Mouse (Mus musculus) MEL (cell line): ENCODE measurements around the gene Cdc123. TPM values are rescaled to one million over a fixed set of nuclear protein-coding genes. Genes with fewer than 3 reads are reported as not detected.

Experiments
- DNase-seq: peaks from one replicate; pipeline ENCODE4 v3.0.0; 2011; ENCODE audit warnings: low read depth, low spot score
- H3K27ac ChIP-seq: 2 replicates; pipeline ENCODE4 v1.5.1; 2012; ENCODE audit warnings: low read depth, mild to moderate bottlenecking, control low read depth, low read length, moderate library complexity; ENCODE audit not compliant: control insufficient read depth
- H3K27me3 ChIP-seq, 2 experiments: fragments of 150-350 bp in 1 of 2; sonication (generic) in 1 of 2; 2 replicates each; pipeline ENCODE4 v1.6.1; 2012; ENCODE audit warnings: low read length in 2 of 2, mild to moderate bottlenecking in 2 of 2, improper control_type of control experiment in 1 of 2, moderate library complexity in 1 of 2; ENCODE audit not compliant: insufficient read depth in 2 of 2, control insufficient read depth in 1 of 2
- H3K36me3 ChIP-seq, 2 experiments: 2 replicates each; pipeline ENCODE4 v1.6.1; 2012 to 2014; ENCODE audit warnings: low read length in 2 of 2, improper control_type of control experiment in 1 of 2, inconsistent platforms in 1 of 2, mild to moderate bottlenecking in 1 of 2; ENCODE audit not compliant: insufficient read depth in 2 of 2, control insufficient read depth in 1 of 2
- H3K4me1 ChIP-seq, 2 experiments: fragments of 150-350 bp in 1 of 2; sonication (generic) in 1 of 2; 2 replicates each; pipeline ENCODE4 v1.6.1; 2012; ENCODE audit warnings: low read length in 2 of 2, improper control_type of control experiment in 1 of 2, mild to moderate bottlenecking in 1 of 2; ENCODE audit not compliant: insufficient read depth in 2 of 2, control insufficient read depth in 1 of 2
- H3K4me3 ChIP-seq, 2 experiments: fragments of 150-350 bp in 1 of 2; sonication (generic) in 1 of 2; 2 replicates each; pipeline ENCODE4 v1.5.1; 2012; ENCODE audit warnings: low read depth in 2 of 2, low read length in 2 of 2, mild to moderate bottlenecking in 2 of 2, moderate library complexity in 2 of 2, control low read depth in 1 of 2, improper control_type of control experiment in 1 of 2; ENCODE audit not compliant: control insufficient read depth in 1 of 2, insufficient read depth in 1 of 2
- H3K79me2 ChIP-seq: 2 replicates; pipeline ENCODE4 v1.6.1; 2012; ENCODE audit warnings: mild to moderate bottlenecking, low read length, moderate library complexity; ENCODE audit not compliant: control insufficient read depth, poor library complexity, insufficient read depth
- H3K9ac ChIP-seq: 2 replicates; pipeline ENCODE4 v1.6.1; 2012; ENCODE audit warnings: low read depth, mild to moderate bottlenecking, control low read depth, low read length, moderate library complexity; ENCODE audit not compliant: control insufficient read depth, poor library complexity, severe bottlenecking
- H3K9me3 ChIP-seq: fragments of 150-350 bp; sonication (generic); replicated peaks from 2 replicates; pipeline ENCODE4 v1.6.1; 2012; ENCODE audit warnings: mild to moderate bottlenecking, low read length, improper control_type of control experiment, moderate library complexity; ENCODE audit not compliant: insufficient read depth
- BHLHE40 ChIP-seq: IDR thresholded peaks from 2 replicates; pipeline ENCODE4 v1.6.1; 2012; ENCODE audit warnings: low read depth, mild to moderate bottlenecking, inconsistent platforms, low read length, improper control_type of control experiment, borderline replicate concordance
- ETS1 ChIP-seq: IDR thresholded peaks from 2 replicates; pipeline ENCODE4 v1.6.1; 2012; ENCODE audit warnings: low read depth, mild to moderate bottlenecking, inconsistent platforms, low read length, improper control_type of control experiment, moderate library complexity
- GABPA ChIP-seq: IDR thresholded peaks from 2 replicates; pipeline ENCODE4 v1.6.1; 2012; ENCODE audit warnings: low read depth, mild to moderate bottlenecking, inconsistent platforms, low read length, improper control_type of control experiment, moderate library complexity
- KAT2A ChIP-seq: conservative IDR thresholded peaks from 2 replicates; pipeline ENCODE4 v1.6.1; 2012; ENCODE audit warnings: low read depth, low read length, improper control_type of control experiment, inconsistent platforms
- MAFK ChIP-seq: IDR thresholded peaks from 2 replicates; pipeline ENCODE4 v1.6.1; 2011; ENCODE audit warnings: low read depth, mild to moderate bottlenecking, low read length, improper control_type of control experiment, borderline replicate concordance
- MAZ ChIP-seq: IDR thresholded peaks from 2 replicates; pipeline ENCODE4 v1.6.1; 2012; ENCODE audit warnings: low read depth, mild to moderate bottlenecking, inconsistent platforms, low read length, improper control_type of control experiment
- MXI1 ChIP-seq: IDR thresholded peaks from 2 replicates; pipeline ENCODE4 v1.6.1; 2011; ENCODE audit warnings: mild to moderate bottlenecking, low read depth, low read length, improper control_type of control experiment
- MYB ChIP-seq: IDR thresholded peaks from 2 replicates; pipeline ENCODE4 v1.6.1; 2011; ENCODE audit warnings: mild to moderate bottlenecking, low read depth, low read length, improper control_type of control experiment
- NELFE ChIP-seq: IDR thresholded peaks from 2 replicates; pipeline ENCODE4 v1.6.1; 2011; ENCODE audit warnings: low read depth, low read length, improper control_type of control experiment
- POLR2A ChIP-seq, 2 experiments: IDR thresholded peaks; 2 replicates each; pipeline ENCODE4 v1.6.1; 2011 to 2012; ENCODE audit warnings: low read length in 2 of 2, mild to moderate bottlenecking in 2 of 2, control low read depth in 1 of 2, improper control_type of control experiment in 1 of 2, low read depth in 1 of 2, moderate library complexity in 1 of 2; ENCODE audit not compliant: control insufficient read depth in 1 of 2, insufficient read depth in 1 of 2, poor library complexity in 1 of 2
- POLR2AphosphoS5 ChIP-seq: IDR thresholded peaks from 2 replicates; pipeline ENCODE4 v1.6.1; 2012; ENCODE audit warnings: low read depth, borderline replicate concordance, mild to moderate bottlenecking, inconsistent platforms, low read length, moderate library complexity, mixed read lengths
- RAD21 ChIP-seq: IDR thresholded peaks from 2 replicates; pipeline ENCODE4 v1.6.1; 2011; ENCODE audit warnings: mild to moderate bottlenecking, low read depth, low read length, improper control_type of control experiment
- TAL1 ChIP-seq: IDR thresholded peaks from 2 replicates; pipeline ENCODE4 v1.6.1; 2012; ENCODE audit warnings: mild to moderate bottlenecking, inconsistent platforms, low read length, moderate library complexity, mixed read lengths
- TBP ChIP-seq: IDR thresholded peaks from 2 replicates; pipeline ENCODE4 v1.8.0; 2011; ENCODE audit warnings: low read depth, low read length, improper control_type of control experiment
- TCF12 ChIP-seq: IDR thresholded peaks from 2 replicates; pipeline ENCODE4 v1.6.1; 2014; ENCODE audit warnings: low read depth, mild to moderate bottlenecking, inconsistent platforms, low read length, improper control_type of control experiment, moderate library complexity
- ZC3H11A ChIP-seq: IDR thresholded peaks from 2 replicates; pipeline ENCODE4 v1.6.1; 2012; ENCODE audit warnings: low read depth, mild to moderate bottlenecking, inconsistent platforms, low read length, improper control_type of control experiment
- ZMIZ1 ChIP-seq: IDR thresholded peaks from 2 replicates; pipeline ENCODE4 v1.6.1; 2012; ENCODE audit warnings: low read depth, mild to moderate bottlenecking, inconsistent platforms, low read length, improper control_type of control experiment, moderate library complexity
- ZNF384 ChIP-seq: IDR thresholded peaks from 2 replicates; pipeline ENCODE4 v1.6.1; 2012; ENCODE audit warnings: low read depth, mild to moderate bottlenecking, inconsistent platforms, low read length, improper control_type of control experiment
- polyA plus RNA-seq, 2 experiments: library from polyadenylated mRNA; stranded (reverse) in 1 of 2; unstranded in 1 of 2; fragments of >175 nt in 1 of 2; fragments of >200 nt in 1 of 2; gene quantifications; 2 replicates each; pipeline versions ENCODE4 v1.2.1 to v1.2.4; 2012; ENCODE audit warnings: low replicate concordance in 2 of 2, low read depth in 1 of 2; ENCODE audit not compliant: insufficient read length in 2 of 2, insufficient read depth in 1 of 2, missing spikeins in 1 of 2
- total RNA-seq: library from RNA; depleted of rRNA; stranded (reverse); fragments of 300-350 nt; gene quantifications from 2 replicates; pipeline ENCODE4 v1.2.3, GENCODE M21; 2012

The Cdc123 gene
- total and polyA plus RNA-seq, 3 experiments, result 190 to 770 (median 338) TPM

DNA sequence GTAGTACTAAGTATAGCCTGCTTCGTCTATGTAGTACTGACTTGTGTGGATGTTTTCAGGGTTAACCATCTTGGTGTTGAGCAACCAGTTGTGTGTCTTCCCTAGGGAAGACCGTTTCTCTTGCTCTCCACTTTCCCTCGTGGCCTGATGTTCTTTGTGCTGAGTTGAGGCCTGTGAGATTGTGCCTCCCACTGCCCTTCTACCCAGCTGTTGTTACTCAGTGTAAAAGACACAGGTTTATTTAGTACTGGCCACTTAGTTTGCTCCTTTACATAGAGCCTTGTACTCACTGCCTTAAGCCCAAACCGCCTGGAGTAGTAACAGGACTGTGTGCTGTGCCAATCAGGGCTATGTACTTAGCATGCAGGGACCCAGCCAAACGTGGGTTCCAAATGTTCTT, 6.9 kb upstream of the Cdc123 start:
- no peak overlapping the region for H3K9ac ChIP-seq
- no peaks in the 10 kb centered on the region for H3K9me3 ChIP-seq
- H3K36me3 ChIP-seq, result peaks cover 7 to 23% of the 10 kb centered on the region in 2 experiments
- no peak for TF ChIP-seq KAT2A
- TF ChIP-seq TCF12, result no peak
- TF ChIP-seq MYB, result no peak
- TF ChIP-seq RAD21, result no peak
- TF ChIP-seq POLR2AphosphoS5, result no peak
- no peak for TF ChIP-seq ZMIZ1
- TF ChIP-seq GABPA, result no peak
- no peak for TF ChIP-seq NELFE
- TF ChIP-seq MXI1, result no peak
- TF ChIP-seq MAFK, result no peak
- no peaks in the 10 kb centered on the region for H3K27me3 ChIP-seq
- H3K4me1 ChIP-seq, result peaks cover 0 to 4% of the 10 kb centered on the region in 2 experiments; a peak in 2 of 4 replicates
- DNase-seq, result no peak
- no peak overlapping the region for H3K27ac ChIP-seq
- H3K4me3 ChIP-seq, result no peak overlapping the region
- peaks cover 42% of the 10 kb centered on the region for H3K79me2 ChIP-seq

DNA sequence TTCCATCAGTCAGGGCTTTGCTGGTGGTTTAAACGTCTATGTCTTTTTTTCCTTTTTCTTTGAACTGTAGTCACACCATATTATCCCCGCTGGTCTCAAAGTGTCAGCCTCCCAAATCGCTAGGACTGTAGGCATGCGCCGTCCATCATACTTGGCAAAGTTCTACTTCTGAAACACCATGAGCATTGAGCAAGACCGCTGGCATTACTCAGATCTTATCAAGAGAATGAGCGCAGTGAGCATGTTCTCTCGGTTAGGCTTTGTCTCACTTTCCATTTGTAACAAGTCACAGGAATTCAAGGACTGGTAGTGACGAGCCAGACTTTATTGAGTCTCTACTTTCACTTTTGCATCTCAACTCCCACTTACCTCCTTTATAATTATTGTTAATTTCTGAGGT, 6.2 kb upstream of the Cdc123 start:
- Histone ChIP-seq H3K36me3 (peaks cover 7 to 31% of the 10 kb centered on the region in 2 experiments), H3K9ac (no peak overlapping the region), H3K4me1 (peaks cover 4 to 9% of the 10 kb centered on the region in 2 experiments), H3K79me2 (peaks cover 49% of the 10 kb centered on the region), H3K9me3 (no peaks in the 10 kb centered on the region), H3K4me3 (no peak overlapping the region), H3K27me3 (no peaks in the 10 kb centered on the region), H3K27ac (no peak overlapping the region)
- DNase-seq, result no peak
- TF ChIP-seq TCF12 (no peak), TBP (no peak), MAZ (no peak), TAL1 (no peak), ZC3H11A (no peak), BHLHE40 (no peak), MYB (no peak), POLR2A (IDR thresholded peaks at IDR 0.05; ENCODE audit: control insufficient read depth in 1 of 2, insufficient read depth in 1 of 2, low read depth in 1 of 2, low read length in 2 of 2, poor library complexity in 1 of 2) (no peak)

DNA sequence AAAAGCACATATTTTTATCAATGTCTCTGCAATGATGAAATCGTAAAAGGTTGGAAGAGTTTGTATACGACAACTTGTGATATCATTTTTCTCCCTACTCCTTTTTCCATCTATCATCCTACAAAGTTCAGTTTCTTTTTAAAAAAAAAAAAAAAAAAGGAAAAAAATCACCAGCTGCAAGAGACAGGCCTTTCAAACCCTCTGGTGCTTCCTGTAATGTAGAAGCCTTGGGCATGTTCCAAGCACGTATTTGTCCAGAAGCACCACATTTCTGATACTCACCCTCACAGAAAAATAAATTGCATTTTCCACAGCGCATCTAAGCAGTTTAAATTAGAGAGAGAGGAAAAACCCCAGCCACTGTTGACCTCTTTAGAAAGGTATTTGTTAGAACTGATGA, 862 bp upstream of the Cdc123 start:
- H3K36me3 ChIP-seq, result peaks cover 6 to 30% of the 10 kb centered on the region in 2 experiments
- peak overlapping the region; percentile 57 to 96 for H3K4me3 ChIP-seq
- DNase-seq, result peak; percentile 51
- H3K4me1 ChIP-seq, result peaks cover 5 to 9% of the 10 kb centered on the region in 2 experiments
- peak overlapping the region; percentile 97 for H3K27ac ChIP-seq
- H3K9ac ChIP-seq, result peak overlapping the region; percentile 94
- TF ChIP-seq TBP, result 0 out of 2 replicates have a peak, but pooled peaks have one; percentile 34
- no peak; the same call in 1 of the 2 replicates for TF ChIP-seq MXI1
- no peak for TF ChIP-seq MAZ
- no peak for TF ChIP-seq ETS1
- no peak for TF ChIP-seq ZNF384
- no peaks in the 10 kb centered on the region for H3K27me3 ChIP-seq
- peaks cover 56% of the 10 kb centered on the region for H3K79me2 ChIP-seq
- no peaks in the 10 kb centered on the region for H3K9me3 ChIP-seq
